Mouse (Mus musculus) erythroblast, embryonic 14.5 days (primary cell): ENCODE results near the gene Tlr7. TPM values are rescaled to one million over a fixed set of nuclear protein-coding genes. Genes with fewer than 3 reads are reported as not detected.
"Not testable (repeated sequence)": the region's sequence is repeated elsewhere in the genome, so short reads cannot be mapped to it uniquely, and the experiment has no call there.

Source experiments
- H3K27me3 ChIP-seq: 2 replicates; pipeline ENCODE4 v1.6.1; 2012; ENCODE audit warnings: inconsistent platforms; ENCODE audit not compliant: control insufficient read depth
- H3K36me3 ChIP-seq: 2 replicates; pipeline ENCODE4 v1.6.1; 2012; ENCODE audit warnings: mild to moderate bottlenecking, inconsistent platforms; ENCODE audit not compliant: control insufficient read depth
- H3K4me1 ChIP-seq: 2 replicates; pipeline ENCODE4 v1.6.1; 2012; ENCODE audit warnings: inconsistent platforms; ENCODE audit not compliant: control insufficient read depth
- H3K4me3 ChIP-seq: replicated peaks from 2 replicates; pipeline ENCODE3; 2012; ENCODE audit warnings: moderate library complexity, mild to moderate bottlenecking, inconsistent platforms
- H3K9me3 ChIP-seq: 2 replicates; pipeline ENCODE4 v1.6.1; 2012; ENCODE audit warnings: low read length, inconsistent platforms, mixed read lengths; ENCODE audit not compliant: control insufficient read depth
- GATA1 ChIP-seq: IDR thresholded peaks from 2 replicates; pipeline ENCODE4 v1.6.1; 2012; ENCODE audit warnings: low read length, inconsistent platforms, mixed read lengths
- TAL1 ChIP-seq: IDR thresholded peaks from 3 replicates; pipeline ENCODE4 v1.6.1; 2012; ENCODE audit warnings: low read length, inconsistent platforms, mixed read lengths
- polyA plus RNA-seq: library from polyadenylated mRNA; stranded (reverse); fragments of >175 nt; gene quantifications from 2 replicates; pipeline ENCODE4 v1.2.3, GENCODE M21; 2012

Tlr7 gene
- polyA plus RNA-seq, result not detected in 2 replicates

DNA sequence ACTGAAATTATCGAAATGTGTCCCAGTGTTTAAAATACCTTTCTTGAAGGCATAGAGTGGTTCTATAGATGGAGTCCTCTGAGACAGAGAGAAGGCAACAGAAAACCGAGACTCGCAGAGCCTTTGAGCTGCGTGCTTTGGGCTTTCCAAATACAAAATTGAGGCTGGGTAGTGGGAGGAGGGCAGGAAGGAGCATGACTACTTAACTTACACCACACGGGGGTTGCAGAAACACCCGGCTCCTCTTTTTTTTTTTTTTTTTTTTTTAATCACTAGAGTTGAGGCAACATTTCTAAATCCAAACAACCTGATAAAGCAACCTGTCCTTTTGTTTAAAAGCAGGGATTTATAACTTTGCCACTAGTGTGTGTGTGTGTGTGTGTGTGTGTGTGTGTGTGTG, at the start of gene Tlr7:
Tlr7 (minus strand) TSS at position 160 of the 400 bp plus-strand sequence.
- no peaks in the 10 kb centered on the region for H3K36me3 ChIP-seq
- TF ChIP-seq GATA1 (no peak), TAL1 (no peak)
- H3K9me3 ChIP-seq, result no peaks in the 10 kb centered on the region
- no peaks in the 10 kb centered on the region for H3K4me1 ChIP-seq
- no peak within 1 kb of the TSS for H3K4me3 ChIP-seq
- H3K27me3 ChIP-seq, result no peaks in the 10 kb centered on the region

DNA sequence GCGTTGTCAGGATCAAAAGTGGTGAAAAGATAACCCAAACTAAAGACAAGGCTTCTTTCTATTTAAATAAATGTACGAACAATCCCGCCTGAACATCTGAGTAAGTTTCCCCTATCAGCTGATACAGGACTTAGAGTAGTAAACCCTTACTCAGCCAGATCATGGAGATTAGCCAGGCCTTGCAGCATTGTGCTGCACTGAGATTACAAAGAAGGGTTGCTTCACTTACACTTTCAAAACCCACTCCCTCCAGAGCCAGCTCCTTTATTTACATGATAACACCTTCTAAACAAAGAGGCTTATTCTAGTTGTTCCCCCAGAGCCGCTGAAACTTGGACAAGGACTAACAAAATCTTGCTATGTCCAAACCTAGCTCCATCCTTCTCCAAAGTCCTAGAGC, 49.7 kb upstream of the Tlr7 start:
- Histone ChIP-seq H3K27me3 (peaks cover 5% of the 10 kb centered on the region; the same call in 1 of the 2 replicates), H3K9me3 (peaks cover 5% of the 10 kb centered on the region), H3K4me1 (peaks cover 17% of the 10 kb centered on the region), H3K4me3 (no peak overlapping the region), H3K36me3 (no peaks in the 10 kb centered on the region)
- TF ChIP-seq TAL1 (no peak), GATA1 (no peak)

DNA sequence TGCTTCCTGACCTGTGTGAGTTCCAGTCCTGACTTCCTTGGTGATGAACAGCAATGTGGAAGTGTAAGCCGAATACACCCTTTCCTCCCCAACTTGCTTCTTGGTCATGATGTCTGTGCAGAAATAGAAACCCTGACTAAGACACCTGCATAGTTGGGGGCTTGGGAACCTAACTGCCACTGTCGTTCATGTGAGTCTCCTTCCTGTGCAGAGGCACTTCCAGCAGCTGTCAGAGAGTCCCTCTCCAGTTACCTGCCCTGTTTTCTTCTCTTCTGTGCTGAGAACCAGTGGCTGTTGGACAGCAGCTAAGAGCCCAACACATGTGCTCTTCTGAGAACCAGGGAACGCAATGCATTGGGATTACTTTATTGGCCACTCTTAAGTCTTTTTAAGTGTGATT, 30.9 kb upstream of the Tlr7 start:
- H3K36me3 ChIP-seq, H3K4me3 ChIP-seq, H3K27me3 ChIP-seq, H3K9me3 ChIP-seq, H3K4me1 ChIP-seq: not testable (repeated sequence)

DNA sequence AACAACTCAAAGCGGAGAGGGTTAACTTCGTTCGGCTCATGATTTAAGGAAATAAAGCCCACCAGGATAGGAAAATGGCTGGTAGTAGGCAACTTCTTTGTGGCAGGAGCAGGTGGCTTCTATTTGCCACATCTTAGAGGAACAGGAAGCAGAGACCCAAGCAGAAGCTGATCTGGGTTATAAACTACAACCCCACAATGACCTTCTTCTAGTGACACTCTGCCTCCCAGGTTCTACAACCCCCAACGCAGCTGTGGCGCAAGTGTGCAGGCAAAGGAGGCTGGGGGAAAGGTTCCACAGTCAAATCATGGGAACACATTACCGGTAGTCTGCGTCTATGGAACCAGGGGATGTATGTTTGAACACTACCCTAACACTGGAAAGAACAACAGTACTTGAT, 29.3 kb upstream of the Tlr7 start:
- Histone ChIP-seq H3K27me3 (no peaks in the 10 kb centered on the region; the same call in 1 of the 2 replicates), H3K36me3 (peaks cover 2% of the 10 kb centered on the region; the same call in 1 of the 2 replicates), H3K4me3 (no peak overlapping the region), H3K4me1 (no peaks in the 10 kb centered on the region), H3K9me3 (no peaks in the 10 kb centered on the region)
- TF ChIP-seq GATA1 (no peak), TAL1 (no peak)

- no peak for TF ChIP-seq TAL1
- no peak overlapping the region for H3K4me3 ChIP-seq
- H3K9me3 ChIP-seq, result no peaks in the 10 kb centered on the region
- no peaks in the 10 kb centered on the region; the same call in 1 of the 2 replicates for H3K27me3 ChIP-seq
- H3K36me3 ChIP-seq, result peaks cover 2% of the 10 kb centered on the region; the same call in 1 of the 2 replicates
- no peaks in the 10 kb centered on the region for H3K4me1 ChIP-seq
These were observed 27.1 kb upstream of the Tlr7 start for GRCm38 (mm10) chrX:167357415-167357814.

- no peak overlapping the region for H3K4me3 ChIP-seq
- no peaks in the 10 kb centered on the region for H3K27me3 ChIP-seq
- H3K4me1 ChIP-seq, result no peaks in the 10 kb centered on the region
- TF ChIP-seq GATA1 (no peak), TAL1 (no peak)
- H3K36me3 ChIP-seq, result no peaks in the 10 kb centered on the region
- H3K9me3 ChIP-seq, result no peaks in the 10 kb centered on the region
These were observed 25.6 kb upstream of the Tlr7 start for GRCm38 (mm10) chrX:167355965-167356364.

GRCm38 (mm10) chrX:167353617-167354016, 23.3 kb upstream of the Tlr7 start:
- Histone ChIP-seq H3K4me1 (no peaks in the 10 kb centered on the region), H3K9me3 (no peaks in the 10 kb centered on the region), H3K36me3 (no peaks in the 10 kb centered on the region), H3K4me3 (no peak overlapping the region), H3K27me3 (no peaks in the 10 kb centered on the region)
- TF ChIP-seq TAL1, result no peak
- no peak for TF ChIP-seq GATA1

DNA sequence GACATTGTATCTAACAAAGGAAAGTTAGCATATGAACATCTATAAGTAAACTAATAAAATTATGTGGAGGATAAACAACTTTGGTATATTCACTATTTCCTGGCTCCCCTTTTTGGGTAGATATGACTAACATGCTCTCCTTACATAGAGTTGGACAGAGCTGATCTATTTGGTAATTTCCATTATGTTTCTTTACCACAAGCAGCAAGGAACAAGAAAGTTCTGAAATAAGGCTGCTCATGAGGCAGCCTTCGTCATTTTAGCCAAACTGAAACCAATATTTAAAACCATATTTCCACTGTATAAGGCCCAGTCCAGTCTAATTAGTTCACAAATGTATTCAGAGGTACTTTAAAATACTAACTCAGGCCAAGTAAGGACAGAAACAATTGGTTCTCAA, 16.1 kb upstream of the Tlr7 start:
- TF ChIP-seq TAL1 (no peak), GATA1 (no peak)
- no peaks in the 10 kb centered on the region for H3K9me3 ChIP-seq
- H3K4me1 ChIP-seq, result no peaks in the 10 kb centered on the region
- no peaks in the 10 kb centered on the region for H3K36me3 ChIP-seq
- H3K4me3 ChIP-seq, result no peak overlapping the region
- no peaks in the 10 kb centered on the region for H3K27me3 ChIP-seq

DNA sequence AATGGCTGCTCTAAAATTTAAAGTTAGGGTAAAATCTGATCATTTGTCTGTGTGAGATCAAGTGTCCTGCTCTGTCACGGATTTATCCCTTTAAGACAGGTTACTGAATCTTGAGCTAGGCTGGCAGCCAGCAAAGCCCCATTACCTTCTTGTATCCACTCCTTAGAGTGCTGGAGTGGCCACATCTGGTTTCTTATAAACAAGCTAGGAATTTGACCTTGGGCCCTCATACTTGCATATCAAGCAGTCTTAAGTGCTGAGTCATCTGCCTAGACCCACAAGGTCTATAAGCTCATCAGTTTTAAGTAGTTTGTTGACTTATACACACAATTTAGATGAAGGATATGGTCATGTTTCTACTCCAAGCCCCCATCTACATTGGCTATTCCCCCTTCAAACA, 14.0 kb upstream of the Tlr7 start:
- TF ChIP-seq TAL1 (no peak), GATA1 (no peak)
- H3K9me3 ChIP-seq, result no peaks in the 10 kb centered on the region
- H3K27me3 ChIP-seq, result no peaks in the 10 kb centered on the region
- no peaks in the 10 kb centered on the region for H3K4me1 ChIP-seq
- no peaks in the 10 kb centered on the region for H3K36me3 ChIP-seq
- no peak overlapping the region for H3K4me3 ChIP-seq

- Histone ChIP-seq H3K4me1 (no peaks in the 10 kb centered on the region), H3K27me3 (no peaks in the 10 kb centered on the region), H3K36me3 (no peaks in the 10 kb centered on the region), H3K4me3 (no peak overlapping the region), H3K9me3 (no peaks in the 10 kb centered on the region)
- TF ChIP-seq GATA1, result no peak
- TF ChIP-seq TAL1, result no peak
These were observed 11.5 kb upstream of the Tlr7 start for GRCm38 (mm10) chrX:167341811-167342210.
